Mouse (Mus musculus) midbrain, embryonic 16.5 days (tissue): ENCODE data around the gene Entpd1. TPM values are rescaled to one million over a fixed set of nuclear protein-coding genes. Genes with fewer than 3 reads are reported as not detected.

Experiments used
- ATAC-seq: fragments of 200-750 bp; cut with Nextera tagmentation; 2 replicates; pipeline ENCODE4 v1.8.0; 2017; ENCODE audit warnings: moderate TSS enrichment
- H3K27ac ChIP-seq: fragments of 300-500 bp; sonication (generic); 2 replicates; pipeline ENCODE4 v1.5.1; 2014; ENCODE audit warnings: mild to moderate bottlenecking, low read length, mixed read lengths
- H3K27me3 ChIP-seq: fragments of 300-500 bp; sonication (generic); 2 replicates; pipeline ENCODE4 v1.6.1; 2014; ENCODE audit warnings: low read depth, low read length, mixed read lengths; ENCODE audit not compliant: control insufficient read depth, insufficient read depth
- H3K36me3 ChIP-seq: fragments of 300-500 bp; sonication (generic); 2 replicates; pipeline ENCODE4 v1.6.1; 2014; ENCODE audit warnings: mild to moderate bottlenecking, low read length, moderate library complexity, mixed read lengths; ENCODE audit not compliant: control insufficient read depth, insufficient read depth
- H3K4me1 ChIP-seq: fragments of 300-500 bp; sonication (generic); 2 replicates; pipeline ENCODE4 v1.6.1; 2014; ENCODE audit warnings: mild to moderate bottlenecking, low read length, mixed read lengths; ENCODE audit not compliant: control insufficient read depth, insufficient read depth
- H3K4me2 ChIP-seq: fragments of 300-500 bp; sonication (generic); 2 replicates; pipeline ENCODE4 v1.6.1; 2014; ENCODE audit warnings: mild to moderate bottlenecking, low read length, mixed read lengths
- H3K4me3 ChIP-seq: fragments of 300-500 bp; sonication (generic); 2 replicates; pipeline ENCODE4 v1.5.1; 2014; ENCODE audit warnings: low read depth, mild to moderate bottlenecking, low read length, moderate library complexity, mixed read lengths
- H3K9ac ChIP-seq: fragments of 300-500 bp; sonication (generic); 2 replicates; pipeline ENCODE4 v1.6.1; 2014; ENCODE audit warnings: low read depth, low read length, mixed read lengths
- H3K9me3 ChIP-seq: fragments of 300-500 bp; sonication (generic); replicated peaks from 2 replicates; pipeline ENCODE4 v1.6.1; 2014; ENCODE audit warnings: mild to moderate bottlenecking, low read length, mixed read lengths; ENCODE audit not compliant: control insufficient read depth, poor library complexity, severe bottlenecking
- WGBS: fragments of 180-500 bp; shearing (Covaris S2); extraction: QIAGEN DNeasy Blood & Tissue Kit; methylation state at CpG from one replicate; pipeline ENCODE4 v1.1.7; 2014; 5-methylcytosine and 5-hydroxymethylcytosine counted together
- polyA plus RNA-seq: library from polyadenylated mRNA; unstranded; fragments of >200 nt; fragmentation: Nextera tagmentation; extraction: Ambion mirVana; gene quantifications from 2 replicates; pipeline ENCODE4 v1.2.1, GENCODE M21; 2015

Entpd1 gene
- polyA plus RNA-seq, 1 experiment from 2014 or later: 8.2 TPM

DNA sequence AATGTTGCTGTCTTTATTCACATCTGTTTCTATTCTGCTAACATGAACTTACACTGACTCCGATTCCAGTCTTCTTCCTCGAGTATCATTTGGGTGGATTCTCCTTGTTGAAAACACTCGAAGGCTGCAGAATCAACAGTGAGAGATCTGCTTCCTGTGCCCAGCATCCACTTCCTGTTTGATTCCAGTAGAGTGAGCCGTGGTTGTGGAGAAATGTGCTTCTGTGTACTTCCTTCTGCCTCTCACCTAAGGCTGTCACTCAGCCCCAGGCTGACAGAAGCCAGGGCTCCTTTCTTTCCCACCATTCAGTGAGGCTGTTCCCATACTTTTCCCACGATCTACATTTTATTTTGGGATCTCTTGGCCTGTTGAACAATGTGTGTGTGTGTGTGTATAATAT is 37.9 kb downstream of the Entpd1 start:
- no peak for ATAC-seq
- Histone ChIP-seq H3K4me3 (no peak overlapping the region), H3K4me1 (no peaks in the 10 kb centered on the region), H3K9me3 (no peaks in the 10 kb centered on the region), H3K27ac (no peak overlapping the region), H3K27me3 (no peaks in the 10 kb centered on the region), H3K4me2 (no peak overlapping the region), H3K36me3 (no peaks in the 10 kb centered on the region), H3K9ac (no peak overlapping the region)
- 87% methylated on average over 5 of the region's 5 CpGs for WGBS

- H3K9me3 ChIP-seq: no peaks in the 10 kb centered on the region
- no peak overlapping the region for H3K27ac ChIP-seq
- no peak overlapping the region for H3K4me3 ChIP-seq
- no peaks in the 10 kb centered on the region for H3K27me3 ChIP-seq
- peaks cover 12% of the 10 kb centered on the region; the same call in 1 of the 2 replicates for H3K4me1 ChIP-seq
- ATAC-seq: no peak
- 85% methylated on average over 5 of the region's 5 CpGs for WGBS
- no peak overlapping the region for H3K4me2 ChIP-seq
- H3K9ac ChIP-seq: no peak overlapping the region
- H3K36me3 ChIP-seq: no peaks in the 10 kb centered on the region
Measured at GRCm38 (mm10) chr19:40656207-40656606, 44.0 kb downstream of the Entpd1 start.

DNA sequence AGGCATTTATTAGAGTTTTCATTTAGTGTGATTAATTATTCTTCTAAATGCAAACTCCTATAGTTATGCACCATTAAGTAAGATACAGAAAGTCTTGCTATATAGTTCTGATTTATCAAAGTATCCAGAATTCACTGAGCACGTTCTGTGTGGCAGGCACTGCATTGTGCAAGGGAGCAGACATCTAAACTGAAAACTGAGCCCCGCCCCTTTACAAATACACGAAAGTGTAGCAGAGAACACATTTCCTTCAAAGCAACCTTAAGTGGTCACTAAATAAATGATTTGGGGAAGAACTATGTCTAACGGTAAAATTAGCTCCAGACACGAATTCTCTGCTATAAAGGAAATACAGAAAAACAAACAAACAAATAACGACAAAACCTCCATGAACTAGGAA is 46.1 kb downstream of the Entpd1 start:
- Histone ChIP-seq H3K9me3 (no peaks in the 10 kb centered on the region), H3K4me1 (peaks cover 12% of the 10 kb centered on the region; the same call in 1 of the 2 replicates), H3K27me3 (no peaks in the 10 kb centered on the region), H3K36me3 (no peaks in the 10 kb centered on the region), H3K4me3 (no peak overlapping the region), H3K4me2 (no peak overlapping the region), H3K27ac (no peak overlapping the region), H3K9ac (no peak overlapping the region)
- ATAC-seq: no peak
- WGBS: 76% methylated on average over 6 of the region's 6 CpGs

DNA sequence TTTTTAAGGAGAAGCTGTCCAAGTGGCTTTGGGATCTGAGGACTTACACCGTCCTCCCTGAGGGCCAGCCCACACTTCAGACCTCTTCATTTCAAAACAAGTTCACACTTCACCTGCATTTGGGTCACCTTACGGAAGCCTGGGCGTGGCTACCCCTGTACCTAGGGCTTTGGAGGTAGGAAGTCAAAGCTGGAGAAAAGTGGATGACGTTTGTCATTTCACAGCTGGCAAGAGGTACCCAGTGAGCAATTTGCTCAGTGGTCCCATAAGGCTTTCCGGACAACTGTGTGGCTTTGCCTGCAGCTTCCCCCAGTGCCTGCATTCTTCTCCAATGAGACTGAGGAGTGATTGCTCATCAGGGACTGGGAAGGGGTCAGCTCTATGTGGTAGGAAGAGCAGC is 46.8 kb downstream of the Entpd1 start:
- H3K4me1 ChIP-seq: peaks cover 12% of the 10 kb centered on the region; the same call in 1 of the 2 replicates
- no peak overlapping the region for H3K4me3 ChIP-seq
- ATAC-seq: no peak
- H3K4me2 ChIP-seq: peak overlapping the region; percentile 66
- H3K36me3 ChIP-seq: no peaks in the 10 kb centered on the region
- H3K9ac ChIP-seq: no peak overlapping the region
- no peak overlapping the region for H3K27ac ChIP-seq
- no peaks in the 10 kb centered on the region for H3K27me3 ChIP-seq
- H3K9me3 ChIP-seq: no peaks in the 10 kb centered on the region
- 55% methylated on average over 5 of the region's 5 CpGs for WGBS

GRCm38 (mm10) chr19:40659651-40660478 is 47.7 kb downstream of the Entpd1 start:
- Histone ChIP-seq H3K9ac (peak overlapping the region; percentile 35), H3K27me3 (no peaks in the 10 kb centered on the region), H3K27ac (peak overlapping the region; percentile 64), H3K4me3 (peak overlapping the region; percentile 40), H3K9me3 (no peaks in the 10 kb centered on the region), H3K36me3 (no peaks in the 10 kb centered on the region), H3K4me1 (peaks cover 12% of the 10 kb centered on the region; the same call in 1 of the 2 replicates), H3K4me2 (peak overlapping the region; percentile 66)
- WGBS: under 1% methylated on average over 16 of the region's 16 CpGs
- ATAC-seq: peak; percentile 87

- Histone ChIP-seq H3K27ac (peak overlapping the region; percentile 64), H3K4me3 (peak overlapping the region; percentile 40), H3K4me1 (peaks cover 12% of the 10 kb centered on the region; the same call in 1 of the 2 replicates), H3K9me3 (no peaks in the 10 kb centered on the region), H3K27me3 (no peaks in the 10 kb centered on the region), H3K4me2 (peak overlapping the region; percentile 66), H3K9ac (peak overlapping the region; percentile 35), H3K36me3 (no peaks in the 10 kb centered on the region)
- WGBS: 8% methylated on average over 9 of the region's 9 CpGs
- peak; percentile 26; the same call in 1 of the 2 replicates for ATAC-seq
Measured at GRCm38 (mm10) chr19:40660510-40660909, 48.3 kb downstream of the Entpd1 start.

- ATAC-seq: no peak
Measured at GRCm38 (mm10) chr19:40661108-40661507, 48.9 kb downstream of the Entpd1 start.

DNA sequence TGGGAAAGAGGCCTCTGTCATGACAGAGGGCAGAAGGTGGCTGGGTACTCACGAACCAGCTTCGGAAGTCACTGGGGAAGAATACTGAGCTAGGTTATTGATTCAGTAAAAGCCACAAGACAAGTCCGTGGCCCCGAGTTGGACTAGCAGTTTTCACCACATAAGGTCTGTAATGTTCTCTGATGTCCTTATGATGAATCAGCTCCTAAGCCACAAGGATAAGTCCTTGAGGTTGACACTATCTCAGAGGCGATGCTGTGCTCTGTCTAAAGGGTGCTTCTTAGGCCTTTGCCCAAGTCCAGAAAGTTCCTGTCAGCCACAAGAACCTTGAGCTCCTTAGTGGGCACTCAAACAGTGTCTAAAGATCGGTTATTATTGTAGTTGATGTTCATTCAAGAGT is 49.7 kb downstream of the Entpd1 start:
- H3K4me1 ChIP-seq: peaks cover 12% of the 10 kb centered on the region; the same call in 1 of the 2 replicates
- H3K27ac ChIP-seq: no peak overlapping the region
- 91% methylated on average over 6 of the region's 6 CpGs for WGBS
- no peaks in the 10 kb centered on the region for H3K9me3 ChIP-seq
- ATAC-seq: no peak
- H3K36me3 ChIP-seq: no peaks in the 10 kb centered on the region
- H3K4me2 ChIP-seq: no peak overlapping the region; the same call in 1 of the 2 replicates
- no peak overlapping the region for H3K4me3 ChIP-seq
- H3K9ac ChIP-seq: no peak overlapping the region
- H3K27me3 ChIP-seq: no peaks in the 10 kb centered on the region

More at GRCm38 (mm10) chr19:40661108-40661507, 48.9 kb downstream of the Entpd1 start:
- Histone ChIP-seq H3K27ac (peak overlapping the region; percentile 64), H3K4me3 (peak overlapping the region; percentile 40; the same call in 1 of the 2 replicates), H3K4me1 (peaks cover 12% of the 10 kb centered on the region; the same call in 1 of the 2 replicates), H3K27me3 (no peaks in the 10 kb centered on the region), H3K4me2 (peak overlapping the region; percentile 66), H3K36me3 (no peaks in the 10 kb centered on the region), H3K9ac (no peak overlapping the region), H3K9me3 (no peaks in the 10 kb centered on the region)
- WGBS: 67% methylated on average over 2 of the region's 2 CpGs

DNA sequence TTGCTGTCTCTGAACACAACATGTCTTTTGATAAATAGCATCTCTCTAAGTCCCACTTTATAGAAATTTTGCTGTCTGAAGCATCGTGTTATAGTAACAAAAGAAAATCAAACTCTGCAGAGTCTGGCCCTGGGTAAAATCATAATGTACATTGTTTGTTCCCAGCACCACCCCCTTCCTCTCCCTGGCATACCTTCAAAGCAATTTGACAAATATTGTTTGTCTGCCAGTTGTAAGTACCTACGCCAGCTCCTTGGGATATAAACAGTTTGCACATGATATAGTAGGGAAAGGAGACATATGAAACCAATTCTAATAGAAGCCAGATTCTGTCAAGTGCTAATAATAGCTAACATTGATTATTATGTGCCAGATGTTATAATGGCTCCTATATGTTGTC is 50.6 kb downstream of the Entpd1 start:
- no peak for ATAC-seq
- no peak overlapping the region for H3K27ac ChIP-seq
- H3K9me3 ChIP-seq: no peaks in the 10 kb centered on the region
- H3K27me3 ChIP-seq: no peaks in the 10 kb centered on the region
- no peak overlapping the region for H3K9ac ChIP-seq
- WGBS: 79% methylated on average over 2 of the region's 2 CpGs
- no peaks in the 10 kb centered on the region for H3K36me3 ChIP-seq
- H3K4me1 ChIP-seq: peaks cover 12% of the 10 kb centered on the region; the same call in 1 of the 2 replicates
- no peak overlapping the region for H3K4me2 ChIP-seq
- no peak overlapping the region for H3K4me3 ChIP-seq
